Mouse (Mus musculus): ENCODE measurements around the gene Vmn1r77.
"Not testable (repeated sequence)": the region's sequence is repeated elsewhere in the genome, so short reads cannot be mapped to it uniquely, and the experiment has no call there.

Vmn1r77 gene

DNA sequence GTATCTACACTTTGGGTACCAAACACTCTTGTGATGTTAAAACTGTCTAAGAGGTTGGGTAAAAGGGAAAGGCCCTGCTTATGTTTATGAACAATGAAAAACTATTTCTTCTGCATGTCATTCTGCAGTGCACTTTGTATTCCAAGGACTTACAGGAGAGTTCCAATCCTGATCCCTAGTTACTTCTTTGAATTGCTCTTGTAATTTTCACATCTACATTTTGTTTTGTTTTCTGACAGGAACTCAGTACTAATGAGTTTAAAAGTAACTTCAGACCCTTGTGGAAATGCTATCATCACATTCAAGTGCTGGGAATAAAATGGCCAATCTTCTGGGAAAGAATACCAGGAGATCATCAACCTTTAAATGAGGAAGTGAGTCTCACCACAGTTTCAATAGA lies at the start of gene Vmn1r77:
Gene Vmn1r77, plus strand, starts transcription at position 301 of the 400 bp plus-strand sequence.
- not testable (repeated sequence) for DNase-seq

DNA sequence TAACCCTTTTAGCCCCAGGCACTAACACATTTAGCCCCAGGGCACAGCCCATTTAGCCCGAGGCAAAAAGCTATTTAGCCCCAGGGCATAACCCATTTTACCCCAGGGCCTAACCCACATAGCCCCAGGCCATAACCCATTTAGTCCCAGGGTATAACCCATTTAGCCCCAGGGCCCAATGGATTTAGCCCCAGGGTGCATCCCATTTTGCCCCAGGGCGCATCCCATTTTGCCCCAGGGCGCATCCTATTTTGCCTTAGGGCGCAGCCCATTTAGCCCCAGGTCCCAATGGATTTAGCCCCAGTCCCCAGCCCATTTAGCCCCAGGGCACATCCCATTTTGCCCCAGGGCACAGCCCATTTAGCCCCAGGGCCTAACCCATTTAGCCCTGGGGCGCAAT lies 25.1 kb upstream of the Vmn1r77 start:
- DNase-seq = not testable (repeated sequence)

DNA sequence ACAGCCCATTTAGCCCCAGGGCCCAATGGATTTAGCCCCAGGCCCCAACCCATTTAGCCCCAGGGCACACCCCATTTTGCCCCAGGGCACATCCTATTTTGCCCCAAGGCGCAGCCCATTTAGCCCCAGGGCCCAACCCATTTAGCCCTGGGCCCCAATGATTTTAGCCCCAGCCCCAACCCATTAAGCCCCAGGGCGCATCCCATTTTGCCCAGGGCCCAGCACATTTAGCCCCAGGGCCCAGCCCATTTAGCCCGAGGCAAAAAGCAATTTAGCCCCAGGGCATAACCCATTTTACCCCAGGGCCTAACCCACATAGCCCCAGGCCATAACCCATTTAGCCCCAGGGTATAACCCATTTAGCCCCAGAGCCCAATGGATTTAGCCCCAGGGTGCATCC lies 24.2 kb upstream of the Vmn1r77 start:
- DNase-seq = not testable (repeated sequence)

DNA sequence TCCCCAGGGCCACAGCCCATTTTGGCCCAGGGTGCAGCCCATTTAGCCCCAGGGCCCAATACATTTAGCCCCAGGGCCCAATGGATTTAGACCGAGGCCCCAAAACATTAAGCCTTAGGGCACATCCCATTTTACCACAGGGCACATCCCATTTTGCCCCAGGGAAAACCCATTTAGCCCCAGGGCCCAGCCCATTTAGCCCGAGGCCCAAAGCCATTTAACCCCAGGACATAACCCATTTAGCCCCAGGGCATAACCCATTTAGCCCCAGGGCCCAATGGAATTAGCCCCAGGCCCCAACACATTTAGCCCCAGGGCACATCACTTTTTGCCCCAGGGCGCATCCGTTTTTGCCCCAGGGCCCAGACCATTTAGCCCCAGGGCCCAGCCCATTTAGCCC lies 23.4 kb upstream of the Vmn1r77 start:
- DNase-seq = no peak

DNA sequence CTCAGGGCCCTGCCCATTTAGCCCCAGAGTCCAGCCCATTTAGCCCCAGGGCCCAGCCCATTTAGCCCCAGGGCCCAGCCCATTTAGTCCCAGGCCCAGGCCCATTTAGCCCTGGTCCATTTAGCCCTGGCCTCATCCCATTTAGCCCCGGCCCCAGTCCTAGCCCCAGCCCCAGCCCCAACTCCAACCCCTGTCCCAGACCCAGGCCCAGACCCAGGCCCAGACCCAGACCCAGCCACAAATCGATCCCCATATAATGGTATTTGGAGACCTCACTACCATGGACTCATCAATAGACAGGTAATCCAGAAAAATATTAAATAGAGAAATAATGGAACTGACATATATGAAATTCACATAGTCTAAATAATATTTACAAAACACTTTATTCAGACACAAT lies 18.7 kb upstream of the Vmn1r77 start:
- not testable (repeated sequence) for DNase-seq

DNA sequence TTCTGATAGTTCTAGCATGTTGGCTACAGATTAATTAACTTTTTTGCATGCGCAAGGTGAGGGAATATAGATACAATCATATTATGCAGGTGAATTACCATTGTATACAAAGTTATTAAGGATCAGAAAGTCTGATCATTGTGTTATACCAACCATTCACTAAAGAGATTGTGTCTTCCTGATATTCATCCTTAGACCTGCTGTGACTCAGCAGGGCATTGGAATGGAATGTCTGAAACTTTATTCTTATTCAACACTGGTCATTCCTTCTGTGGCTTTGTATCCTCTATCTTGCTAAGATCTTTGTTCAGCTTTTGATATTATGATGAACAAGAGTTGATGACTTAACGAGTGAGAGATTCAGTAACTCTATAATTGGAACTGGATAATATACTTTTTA lies 4.1 kb downstream of the Vmn1r77 start:
- DNase-seq = no peak
